12 mouse cellular contexts compared by ENCODE assay signal in genomic region chr5:138758533-138758932, GRCm38 (mm10). TPM values are rescaled to one million over a fixed set of nuclear protein-coding genes. Genes with fewer than 3 reads are reported as not detected.
DNase-seq lines count a peak whose midpoint lies in the region; ATAC-seq lines count a peak whose summit lies in the region.
"Had no signal": no experiment of that assay in that cellular context is flagged by ENCODE, and none has a peak within 500 bp of the region (broad histone marks: within the 10 kb centered on the region; RNA-seq: fewer than 3 reads in every experiment).

No protein-coding gene starts in this region.

- peak; percentile 37 for DNase-seq in kidney, adult 11 months
- DNase-seq in midbrain, embryonic 10.5 days (ENCODE audit: low spot score) = no peak
- no peak for DNase-seq in midbrain, embryonic 14.5 days
- DNase-seq in skeletal muscle tissue, adult 2 months (ENCODE audit: low read depth, low spot score) = peak; percentile 67
- DNase-seq in urinary bladder, postnatal 10 days (ENCODE audit: low spot score) = no peak
- DNase-seq in heart, adult 11 months = no peak
- DNase-seq: adrenal gland, postnatal 25 days; lung, adult 2 months had no signal

- peaks cover 7% of the 10 kb centered on the region for H3K36me3 ChIP-seq in kidney, embryonic 14.5 days (ENCODE audit: control insufficient read depth, insufficient read depth, low read length)
- peaks cover 54% of the 10 kb centered on the region for H3K36me3 ChIP-seq in midbrain, embryonic 13.5 days
- H3K36me3 ChIP-seq in midbrain, embryonic 10.5 days = no peaks in the 10 kb centered on the region
- H3K36me3 ChIP-seq in midbrain, embryonic 14.5 days (ENCODE audit: control insufficient read depth, insufficient read depth, low read length) = peaks cover 53% of the 10 kb centered on the region
- H3K36me3 ChIP-seq: embryonic facial prominence, embryonic 12.5 days had no signal

- H3K4me2 ChIP-seq in kidney, embryonic 14.5 days (replicated peaks; ENCODE audit: low read depth, low read length) = no peak overlapping the region
- H3K4me2 ChIP-seq in midbrain, embryonic 13.5 days (replicated peaks) = peak overlapping the region; percentile 61
- peak overlapping the region; percentile 83 for H3K4me2 ChIP-seq in midbrain, embryonic 14.5 days (ENCODE audit: low read length)
- H3K4me2 ChIP-seq: embryonic facial prominence, embryonic 12.5 days; heart, embryonic 15.5 days had no signal

- H3K9me3 ChIP-seq in kidney, embryonic 14.5 days (ENCODE audit: control insufficient read depth, low read length) = no peaks in the 10 kb centered on the region
- H3K9me3 ChIP-seq in midbrain, embryonic 13.5 days = no peaks in the 10 kb centered on the region
- H3K9me3 ChIP-seq in midbrain, embryonic 10.5 days (replicated peaks) = no peaks in the 10 kb centered on the region
- no peaks in the 10 kb centered on the region for H3K9me3 ChIP-seq in midbrain, embryonic 14.5 days (ENCODE audit: control insufficient read depth, low read length)
- H3K9me3 ChIP-seq: embryonic facial prominence, embryonic 12.5 days; heart, embryonic 15.5 days had no signal

- peaks cover 17% of the 10 kb centered on the region for H3K4me1 ChIP-seq in kidney, embryonic 14.5 days (ENCODE audit: control insufficient read depth, insufficient read depth, low read length)
- H3K4me1 ChIP-seq in midbrain, embryonic 13.5 days (replicated peaks) = peaks cover 81% of the 10 kb centered on the region
- peaks cover 62% of the 10 kb centered on the region for H3K4me1 ChIP-seq in midbrain, embryonic 10.5 days
- peaks cover 54% of the 10 kb centered on the region for H3K4me1 ChIP-seq in midbrain, embryonic 14.5 days (ENCODE audit: control insufficient read depth, insufficient read depth, low read length)

- WGBS in kidney, embryonic 14.5 days = 74% methylated on average over 3 of the region's 3 CpGs
- WGBS in midbrain, embryonic 13.5 days = 81% methylated on average over 3 of the region's 3 CpGs
- 72% methylated on average over 3 of the region's 3 CpGs for WGBS in midbrain, embryonic 10.5 days
- WGBS in midbrain, embryonic 14.5 days = 72% methylated on average over 3 of the region's 3 CpGs

- no peak overlapping the region for H3K4me3 ChIP-seq in kidney, embryonic 14.5 days (ENCODE audit: low read length)
- peak overlapping the region; percentile 81; the same call in 1 of the 2 replicates for H3K4me3 ChIP-seq in midbrain, embryonic 13.5 days (replicated peaks)
- H3K4me3 ChIP-seq in midbrain, embryonic 10.5 days = no peak overlapping the region
- H3K4me3 ChIP-seq in midbrain, embryonic 14.5 days (replicated peaks; ENCODE audit: low read depth, low read length) = no peak overlapping the region
- H3K4me3 ChIP-seq: embryonic facial prominence, embryonic 12.5 days; heart, embryonic 15.5 days had no signal

- H3K27ac ChIP-seq in kidney, embryonic 14.5 days (ENCODE audit: low read depth, low read length) = no peak overlapping the region
- H3K27ac ChIP-seq in midbrain, embryonic 13.5 days = no peak overlapping the region
- H3K27ac ChIP-seq in midbrain, embryonic 10.5 days (replicated peaks) = no peak overlapping the region
- H3K27ac ChIP-seq in midbrain, embryonic 14.5 days (replicated peaks; ENCODE audit: low read depth, low read length) = no peak overlapping the region
- H3K27ac ChIP-seq: embryonic facial prominence, embryonic 12.5 days; heart, embryonic 15.5 days had no signal

- H3K9ac ChIP-seq in kidney, embryonic 14.5 days (ENCODE audit: low read depth, low read length) = no peak overlapping the region
- H3K9ac ChIP-seq in midbrain, embryonic 13.5 days (replicated peaks) = no peak overlapping the region; the same call in 1 of the 2 replicates
- no peak overlapping the region for H3K9ac ChIP-seq in midbrain, embryonic 14.5 days (replicated peaks; ENCODE audit: low read length)
- H3K9ac ChIP-seq: embryonic facial prominence, embryonic 12.5 days; heart, embryonic 15.5 days had no signal

- H3K27me3 ChIP-seq in kidney, embryonic 14.5 days (ENCODE audit: control insufficient read depth, insufficient read depth, low read length) = peaks cover 11% of the 10 kb centered on the region
- no peaks in the 10 kb centered on the region for H3K27me3 ChIP-seq in midbrain, embryonic 13.5 days
- H3K27me3 ChIP-seq in midbrain, embryonic 10.5 days (ENCODE audit: low read depth, poor library complexity, severe bottlenecking) = peaks cover 51% of the 10 kb centered on the region
- no peaks in the 10 kb centered on the region for H3K27me3 ChIP-seq in midbrain, embryonic 14.5 days (ENCODE audit: control insufficient read depth, insufficient read depth, low read length)

- no peak for ATAC-seq in kidney, embryonic 14.5 days (ENCODE audit: low FRiP score, low TSS enrichment)
- no peak for ATAC-seq in midbrain, embryonic 13.5 days
- ATAC-seq in midbrain, embryonic 14.5 days (ENCODE audit: low FRiP score, low TSS enrichment) = no peak

RNA-seq across cellular contexts. Expression of gene Fam20c, which starts 4.2 kb away (rescaled TPM):
- 16.5 and 19.9 TPM in 2 replicates for polyA plus RNA-seq in kidney, embryonic 14.5 days (2014; fragmentation: Nextera tagmentation; extraction: Ambion mirVana)
- polyA plus RNA-seq in midbrain, embryonic 13.5 days (2015; fragmentation: Nextera tagmentation; extraction: Ambion mirVana) = 32.9 and 38.0 TPM in 2 replicates
- 7.0 and 9.5 TPM in 2 replicates for polyA plus RNA-seq in midbrain, embryonic 10.5 days (2016; fragmentation: Nextera tagmentation; extraction: Ambion mirVana)
- 51.2 and 56.1 TPM in 2 replicates for polyA plus RNA-seq in midbrain, embryonic 14.5 days (2014; fragmentation: Nextera tagmentation; extraction: Ambion mirVana)

Comparison
In these comparisons a context has a peak if more than half of its experiments do, and no peak if none do; other contexts are left out.
1. DNase-seq: peak in kidney, adult 11 months (single experiment) and skeletal muscle tissue, adult 2 months (single experiment); none in midbrain, embryonic 10.5 days (single experiment), midbrain, embryonic 14.5 days (single experiment), urinary bladder, postnatal 10 days (single experiment) and heart, adult 11 months (single experiment).